ENCODE assay signal across 11 mouse cellular contexts in the genomic region with DNA sequence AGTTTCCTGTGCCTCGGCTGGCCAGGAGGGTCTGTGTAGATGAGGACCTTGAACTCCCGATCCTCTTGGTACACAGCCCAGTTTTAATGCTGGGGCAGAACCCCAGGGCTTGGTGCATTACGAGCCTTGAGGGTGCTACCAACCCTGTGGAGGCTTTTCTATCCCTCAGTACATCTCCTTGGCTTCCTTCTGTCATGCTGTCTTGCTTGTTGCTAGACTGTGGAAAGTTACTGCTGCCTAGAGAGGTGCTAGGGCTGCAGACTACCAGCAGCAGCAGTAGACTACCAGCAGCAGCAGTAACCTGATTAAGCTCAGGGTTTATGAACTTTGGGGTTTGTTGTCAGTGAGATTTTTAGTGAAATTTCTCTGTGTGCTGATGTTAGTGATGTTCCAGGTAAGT. TPM values are rescaled to one million over a fixed set of nuclear protein-coding genes. Genes with fewer than 3 reads are reported as not detected.
DNase-seq lines count a peak whose midpoint lies in the region; ATAC-seq and TF ChIP-seq lines count a peak whose summit lies in the region.
"Had no signal": no experiment of that assay in that cellular context is flagged by ENCODE, and none has a peak within 500 bp of the region (broad histone marks: within the 10 kb centered on the region; RNA-seq: fewer than 3 reads in every experiment).

No protein-coding gene starts in this region.

- ATAC-seq in forebrain, embryonic 15.5 days (replicated peaks): no peak
- ATAC-seq in forebrain, embryonic 11.5 days (replicated peaks; ENCODE audit: low FRiP score): no peak
- ATAC-seq in liver, embryonic 13.5 days (ENCODE audit: low read depth): no peak
- ATAC-seq: lung, postnatal 0 days had no signal

- peaks cover 81% of the 10 kb centered on the region for H3K4me1 ChIP-seq in forebrain, embryonic 15.5 days
- H3K4me1 ChIP-seq in forebrain, embryonic 11.5 days (replicated peaks; ENCODE audit: control insufficient read depth, insufficient read depth, low read length): peaks cover 34% of the 10 kb centered on the region
- peaks cover 80% of the 10 kb centered on the region for H3K4me1 ChIP-seq in liver, embryonic 13.5 days (replicated peaks)

- no peaks in the 10 kb centered on the region for H3K27me3 ChIP-seq in forebrain, embryonic 15.5 days
- no peaks in the 10 kb centered on the region for H3K27me3 ChIP-seq in forebrain, embryonic 11.5 days (ENCODE audit: control insufficient read depth, insufficient read depth, low read length)
- no peaks in the 10 kb centered on the region for H3K27me3 ChIP-seq in liver, embryonic 13.5 days

- no peak for DNase-seq in forebrain, embryonic 11.5 days (ENCODE audit: low spot score)
- DNase-seq in layer of hippocampus, adult 2 months (ENCODE audit: low spot score in 2 of 2): no peak
- no peak for DNase-seq in layer of hippocampus, adult 18-20 months (ENCODE audit: low spot score in 2 of 2)
- peak; percentile 71 for DNase-seq in brain, adult 2 months (ENCODE audit: low read depth, low spot score)
- no peak for DNase-seq in liver, embryonic 13.5 days
- no peak for DNase-seq in urinary bladder, adult 18-20 months (ENCODE audit: low spot score in 2 of 2)
- DNase-seq in lung, postnatal 36 days: no peak
- DNase-seq: right cerebral cortex, postnatal 14 days had no signal

- H3K27ac ChIP-seq in forebrain, embryonic 15.5 days (replicated peaks): no peak overlapping the region
- H3K27ac ChIP-seq in forebrain, embryonic 11.5 days (ENCODE audit: low read depth, low read length): no peak overlapping the region
- H3K27ac ChIP-seq in layer of hippocampus, adult 2 months: peak overlapping the region; percentile 76
- H3K27ac ChIP-seq in liver, embryonic 13.5 days: no peak overlapping the region

- H3K4me2 ChIP-seq in forebrain, embryonic 15.5 days (replicated peaks): 0 out of 2 replicates have a peak overlapping the region, but pooled peaks have one; percentile 6
- no peak overlapping the region for H3K4me2 ChIP-seq in forebrain, embryonic 11.5 days (ENCODE audit: low read depth, low read length, severe bottlenecking)
- H3K4me2 ChIP-seq in liver, embryonic 13.5 days: no peak overlapping the region

- no peak overlapping the region for H3K9ac ChIP-seq in forebrain, embryonic 15.5 days (replicated peaks)
- no peak overlapping the region for H3K9ac ChIP-seq in forebrain, embryonic 11.5 days (ENCODE audit: low read length)
- peak overlapping the region; percentile 6; the same call in 1 of the 2 replicates for H3K9ac ChIP-seq in liver, embryonic 13.5 days

- H3K36me3 ChIP-seq in forebrain, embryonic 15.5 days: peaks cover 7% of the 10 kb centered on the region
- peaks cover 3% of the 10 kb centered on the region; the same call in 1 of the 2 replicates for H3K36me3 ChIP-seq in forebrain, embryonic 11.5 days (ENCODE audit: control insufficient read depth, insufficient read depth, low read length)
- H3K36me3 ChIP-seq in liver, embryonic 13.5 days: peaks cover 92% of the 10 kb centered on the region

- no peak overlapping the region for H3K4me3 ChIP-seq in forebrain, embryonic 15.5 days
- no peak overlapping the region for H3K4me3 ChIP-seq in forebrain, embryonic 11.5 days (ENCODE audit: low read depth, low read length)
- peak overlapping the region; percentile 28; the same call in 1 of the 2 replicates for H3K4me3 ChIP-seq in layer of hippocampus, adult 2 months
- H3K4me3 ChIP-seq in liver, embryonic 13.5 days (replicated peaks): no peak overlapping the region

- WGBS in forebrain, embryonic 15.5 days: 59% methylated on average over 3 of the region's 3 CpGs
- 78% methylated on average over 3 of the region's 3 CpGs for WGBS in forebrain, embryonic 11.5 days
- WGBS in liver, embryonic 13.5 days (ENCODE audit: insufficient replicate concordance): 71% methylated on average over 3 of the region's 3 CpGs

- TF ChIP-seq CTCF in layer of hippocampus, adult 2 months (conservative IDR thresholded peaks at IDR 0.05): peak; percentile 37

- no peaks in the 10 kb centered on the region for H3K9me3 ChIP-seq in forebrain, embryonic 15.5 days
- H3K9me3 ChIP-seq in forebrain, embryonic 11.5 days (ENCODE audit: control insufficient read depth, low read length): no peaks in the 10 kb centered on the region
- no peaks in the 10 kb centered on the region for H3K9me3 ChIP-seq in liver, embryonic 13.5 days (replicated peaks)

RNA-seq across cellular contexts. Expression of a gene that starts 5.9 kb away (rescaled TPM):
- polyA plus RNA-seq in forebrain, embryonic 15.5 days (2015; fragmentation: Nextera tagmentation; extraction: Ambion mirVana): 273 and 275 TPM in 2 replicates
- 364 and 378 TPM in 2 replicates for polyA plus RNA-seq in forebrain, embryonic 11.5 days (2014; fragmentation: Nextera tagmentation; extraction: Ambion mirVana)
- total RNA-seq in layer of hippocampus, adult 2 months (2021): 100 to 1,000 TPM; 223 to 228 TPM
- 100 to 1,000 TPM; 189 to 219 TPM for total RNA-seq in layer of hippocampus, adult 18-20 months (2021)
- polyA plus RNA-seq in liver, embryonic 13.5 days (2015; fragmentation: Nextera tagmentation; extraction: Ambion mirVana): 164 and 177 TPM in 2 replicates

RNA-seq across cellular contexts. Expression of a gene that starts 23.4 kb away (rescaled TPM):
- not detected in 2 replicates for polyA plus RNA-seq in forebrain, embryonic 15.5 days (2015; fragmentation: Nextera tagmentation; extraction: Ambion mirVana)
- not detected in 2 replicates for polyA plus RNA-seq in forebrain, embryonic 11.5 days (2014; fragmentation: Nextera tagmentation; extraction: Ambion mirVana)
- total RNA-seq in layer of hippocampus, adult 2 months (2021): 1 to 10 TPM in 1 of 2 experiments, under 1 TPM in 1; 0.39 to 1.2 TPM
- total RNA-seq in layer of hippocampus, adult 18-20 months (2021): 1 to 10 TPM in 1 of 2 experiments, under 1 TPM in 1; 0.68 to 1.0 TPM
- polyA plus RNA-seq in liver, embryonic 13.5 days (2015; fragmentation: Nextera tagmentation; extraction: Ambion mirVana): 0.14 TPM in 1 of 2 replicates, not detected in the other
- polyA plus RNA-seq: kidney, embryonic 16.5 days had no signal

RNA-seq across cellular contexts. Expression of a gene that starts 42.6 kb away (rescaled TPM):
- polyA plus RNA-seq in forebrain, embryonic 15.5 days (2015; fragmentation: Nextera tagmentation; extraction: Ambion mirVana): 1.4 and 1.6 TPM in 2 replicates
- polyA plus RNA-seq in forebrain, embryonic 11.5 days (2014; fragmentation: Nextera tagmentation; extraction: Ambion mirVana): 8.6 and 11.1 TPM in 2 replicates
- total RNA-seq in layer of hippocampus, adult 2 months (2021): 1 to 10 TPM; 2.6 to 3.0 TPM
- 1 to 10 TPM; 2.4 to 3.1 TPM for total RNA-seq in layer of hippocampus, adult 18-20 months (2021)
- 1.4 and 2.1 TPM in 2 replicates for polyA plus RNA-seq in liver, embryonic 13.5 days (2015; fragmentation: Nextera tagmentation; extraction: Ambion mirVana)
